Mouse (Mus musculus) brown adipose tissue, adult 24 weeks (tissue): ENCODE results near the gene Pdpn. TPM values are rescaled to one million over a fixed set of nuclear protein-coding genes. Genes with fewer than 3 reads are reported as not detected.

Source experiments
- H3K27ac ChIP-seq: fragments of 200-500 bp; replicated peaks from 2 replicates; pipeline ENCODE4 v1.5.1; 2012; ENCODE audit warnings: low read depth, mild to moderate bottlenecking, low read length
- H3K4me1 ChIP-seq: fragments of 200-500 bp; 2 replicates; pipeline ENCODE4 v1.6.1; 2012; ENCODE audit warnings: low read length, mixed read lengths; ENCODE audit not compliant: control insufficient read depth, insufficient read depth, insufficient read length
- H3K4me3 ChIP-seq: fragments of 200-500 bp; 2 replicates; pipeline ENCODE4 v1.5.1; 2012; ENCODE audit warnings: low read depth, mild to moderate bottlenecking, low read length, moderate library complexity; ENCODE audit not compliant: insufficient read depth
- polyA plus RNA-seq: library from polyadenylated mRNA; stranded (reverse); fragments of >200 nt; gene quantifications from 2 replicates; pipeline ENCODE4 v1.2.4, GENCODE M21; 2012; ENCODE audit not compliant: missing spikeins, insufficient read depth, insufficient read length

Pdpn gene
- polyA plus RNA-seq, 1 experiment: 7.2 TPM

- peak overlapping the region; percentile 37 for H3K4me3 ChIP-seq
- no peak overlapping the region for H3K27ac ChIP-seq
These were observed 60.9 kb downstream of the Pdpn start for GRCm38 (mm10) chr4:143238241-143239031.

GRCm38 (mm10) chr4:143231790-143232422 lies 67.5 kb downstream of the Pdpn start:
- Histone ChIP-seq H3K4me1 (no peaks in the 10 kb centered on the region), H3K4me3 (no peak overlapping the region), H3K27ac (no peak overlapping the region)

More at GRCm38 (mm10) chr4:143238241-143239031, 60.9 kb downstream of the Pdpn start:
- no peaks in the 10 kb centered on the region for H3K4me1 ChIP-seq

- Histone ChIP-seq H3K27ac (no peak overlapping the region), H3K4me1 (no peaks in the 10 kb centered on the region), H3K4me3 (no peak overlapping the region)
These were observed 68.3 kb downstream of the Pdpn start for GRCm38 (mm10) chr4:143231110-143231509.

- Histone ChIP-seq H3K4me1 (no peaks in the 10 kb centered on the region), H3K27ac (no peak overlapping the region), H3K4me3 (no peak overlapping the region)
These were observed 71.4 kb downstream of the Pdpn start for GRCm38 (mm10) chr4:143227976-143228375.

- Histone ChIP-seq H3K4me1 (no peaks in the 10 kb centered on the region), H3K27ac (no peak overlapping the region), H3K4me3 (no peak overlapping the region)
These were observed 73.5 kb downstream of the Pdpn start for GRCm38 (mm10) chr4:143225886-143226285.

GRCm38 (mm10) chr4:143219316-143219751 lies 80.0 kb downstream of the Pdpn start:
- H3K27ac ChIP-seq: no peak overlapping the region
- H3K4me1 ChIP-seq: no peaks in the 10 kb centered on the region
- H3K4me3 ChIP-seq: no peak overlapping the region

- Histone ChIP-seq H3K27ac (no peak overlapping the region), H3K4me1 (no peaks in the 10 kb centered on the region), H3K4me3 (no peak overlapping the region)
These were observed 80.5 kb downstream of the Pdpn start for GRCm38 (mm10) chr4:143218858-143219257.

Other genes with a start within 250 kb of the Pdpn start
- 9.8 and 10.1 TPM in 2 replicates for gene Prdm2, start 86.6 kb downstream of the Pdpn start, polyA plus RNA-seq
- gene Lrrc38, start 50.2 kb upstream of the Pdpn start, polyA plus RNA-seq: 0.59 and 2.9 TPM in 2 replicates
- gene Pramel1, start 94.9 kb upstream of the Pdpn start, polyA plus RNA-seq: not detected in 2 replicates
- 3.9 and 4.6 TPM in 2 replicates for gene Pramef8, start 112.9 kb upstream of the Pdpn start, polyA plus RNA-seq
- gene Oog4, start 150.8 kb upstream of the Pdpn start, polyA plus RNA-seq: not detected in 2 replicates
- gene Gm13043, start 211.8 kb upstream of the Pdpn start, polyA plus RNA-seq: not detected in 2 replicates
- gene Gm13040, start 236.4 kb upstream of the Pdpn start, polyA plus RNA-seq: not detected in 2 replicates